Mouse (Mus musculus): ENCODE measurements around the gene Fcgr2b. TPM values are rescaled to one million over a fixed set of nuclear protein-coding genes. Genes with fewer than 3 reads are reported as not detected.

Gene Fcgr2b
- total RNA-seq, 2 experiments from 2014 or later, result 2.3 to 2.4 TPM

GRCm38 (mm10) chr1:170928467-170928866 lies 47.9 kb downstream of the Fcgr2b start:
- DNase-seq (ENCODE audit: low spot score), result no peak

GRCm38 (mm10) chr1:170927378-170927777 lies 49.0 kb downstream of the Fcgr2b start, which contains the start of gene Fcrla:
Gene Fcrla (minus strand): TSS chr1:170927583.
- DNase-seq (ENCODE audit: low spot score), result no peak

- DNase-seq (ENCODE audit: low spot score), result no peak
Observed at GRCm38 (mm10) chr1:170926941-170927340, 49.4 kb downstream of the Fcgr2b start.

- DNase-seq (ENCODE audit: low spot score), result peak; percentile 7
Observed at GRCm38 (mm10) chr1:170924485-170924884, 51.9 kb downstream of the Fcgr2b start.

GRCm38 (mm10) chr1:170919308-170919707 lies 57.0 kb downstream of the Fcgr2b start:
- no peak for DNase-seq (ENCODE audit: low spot score)

GRCm38 (mm10) chr1:170915657-170916056 lies 60.7 kb downstream of the Fcgr2b start:
- DNase-seq (ENCODE audit: low spot score), result no peak

GRCm38 (mm10) chr1:170912891-170913615 lies 63.3 kb downstream of the Fcgr2b start, which contains the start of gene Fcrlb:
Gene Fcrlb (minus strand): TSS chr1:170912941.
- DNase-seq (ENCODE audit: low spot score), result no peak

- DNase-seq (ENCODE audit: low spot score), result no peak
Observed at GRCm38 (mm10) chr1:170911907-170912660, 64.3 kb downstream of the Fcgr2b start.

Other genes with a start within 250 kb of the Fcgr2b start
- 10 to 100 TPM; 17.0 to 17.7 TPM for gene Atf6, start 108.8 kb downstream of the Fcgr2b start, total RNA-seq (2021)
- under 1 TPM in 1 of 2 experiments, not detected in 1; 0.47 TPM for gene Gm26620, start 91.5 kb downstream of the Fcgr2b start, total RNA-seq (2021)
- 1 to 10 TPM; 4.1 to 5.5 TPM for gene Dusp12, start 91.0 kb downstream of the Fcgr2b start, total RNA-seq (2021)
- not detected for gene Fcrlb, start 63.6 kb downstream of the Fcgr2b start, total RNA-seq (2021)
- gene Fcrla, start 49.0 kb downstream of the Fcgr2b start, total RNA-seq (2021), result not detected
- not detected for gene Fcgr4, start 42.4 kb upstream of the Fcgr2b start, total RNA-seq (2021)
- 1 to 10 TPM; 1.8 to 4.4 TPM for gene Fcgr3, start 88.4 kb upstream of the Fcgr2b start, total RNA-seq (2021)
- gene Cfap126, start 137.4 kb upstream of the Fcgr2b start, total RNA-seq (2021), result 1 to 10 TPM; 1.2 to 2.0 TPM
- 100 to 1,000 TPM; 667 to 772 TPM for gene Sdhc, start 174.1 kb upstream of the Fcgr2b start, total RNA-seq (2021)
- 10 to 100 TPM; 28.7 to 29.5 TPM for gene Mpz, start 174.2 kb upstream of the Fcgr2b start, total RNA-seq (2021)
- gene Pcp4l1, start 219.7 kb upstream of the Fcgr2b start, total RNA-seq (2021), result 100 to 1,000 TPM in 1 of 2 experiments, 10 to 100 TPM in 1; 36.1 to 133 TPM
- not detected for gene Nr1i3, start 237.4 kb upstream of the Fcgr2b start, total RNA-seq (2021)
- gene Tomm40l, start 246.0 kb upstream of the Fcgr2b start, total RNA-seq (2021), result 10 to 100 TPM; 47.6 to 51.7 TPM
- gene Apoa2, start 248.5 kb upstream of the Fcgr2b start, total RNA-seq (2021), result 1 to 10 TPM in 1 of 2 experiments, not detected in 1; 7.5 TPM

Data from gastrocnemius, adult 18-20 months (tissue).